Mouse (Mus musculus): ENCODE measurements at regions not wholly inside any gene's neighbourhood (a gene's known extent, or its start where the extent isn't known, plus 50 kb on each side); places are given as distances from the start of the nearest gene placed in this dataset.

DNA sequence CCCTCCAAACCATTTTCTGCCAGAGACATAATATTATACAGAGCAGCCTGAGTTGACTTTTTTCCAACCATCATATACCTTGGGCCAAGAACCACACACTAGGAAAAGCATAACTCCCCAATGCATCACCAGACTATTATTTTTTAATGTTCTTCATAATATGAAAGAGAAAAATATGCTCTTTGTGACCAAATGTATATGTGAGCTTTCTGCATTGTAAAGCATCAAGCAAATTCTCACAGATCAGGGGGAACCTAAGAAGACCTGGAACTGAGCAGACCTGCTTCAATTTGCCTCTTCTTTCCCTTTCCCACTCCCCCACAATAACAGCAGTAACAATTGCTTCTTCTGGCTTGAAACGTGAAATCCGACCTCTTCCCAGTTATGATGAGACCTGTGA is 407.6 kb downstream of the Atp6ap1l start:
- CTCF ChIA-PET: no interaction called here

DNA sequence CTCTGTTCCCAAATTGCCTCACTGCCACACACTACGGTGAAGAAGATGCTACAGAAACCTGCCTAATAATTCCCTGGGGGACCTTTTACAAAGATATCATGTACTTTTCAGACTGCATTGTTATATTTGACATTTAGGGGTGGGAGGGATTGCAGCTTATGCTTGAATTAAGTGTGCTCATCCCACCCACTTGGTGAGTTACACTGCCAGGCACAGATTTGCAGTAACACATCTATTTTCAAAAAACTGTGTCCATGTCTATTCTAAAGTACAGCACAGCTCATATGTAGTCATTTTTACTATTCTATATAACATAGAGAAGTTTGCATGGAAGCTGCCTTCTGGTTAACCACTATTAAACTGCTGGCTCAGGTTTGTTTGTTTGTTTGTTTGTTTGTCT is 404.3 kb upstream of the Xrcc4 start:
- CTCF ChIA-PET: no interaction called here

DNA sequence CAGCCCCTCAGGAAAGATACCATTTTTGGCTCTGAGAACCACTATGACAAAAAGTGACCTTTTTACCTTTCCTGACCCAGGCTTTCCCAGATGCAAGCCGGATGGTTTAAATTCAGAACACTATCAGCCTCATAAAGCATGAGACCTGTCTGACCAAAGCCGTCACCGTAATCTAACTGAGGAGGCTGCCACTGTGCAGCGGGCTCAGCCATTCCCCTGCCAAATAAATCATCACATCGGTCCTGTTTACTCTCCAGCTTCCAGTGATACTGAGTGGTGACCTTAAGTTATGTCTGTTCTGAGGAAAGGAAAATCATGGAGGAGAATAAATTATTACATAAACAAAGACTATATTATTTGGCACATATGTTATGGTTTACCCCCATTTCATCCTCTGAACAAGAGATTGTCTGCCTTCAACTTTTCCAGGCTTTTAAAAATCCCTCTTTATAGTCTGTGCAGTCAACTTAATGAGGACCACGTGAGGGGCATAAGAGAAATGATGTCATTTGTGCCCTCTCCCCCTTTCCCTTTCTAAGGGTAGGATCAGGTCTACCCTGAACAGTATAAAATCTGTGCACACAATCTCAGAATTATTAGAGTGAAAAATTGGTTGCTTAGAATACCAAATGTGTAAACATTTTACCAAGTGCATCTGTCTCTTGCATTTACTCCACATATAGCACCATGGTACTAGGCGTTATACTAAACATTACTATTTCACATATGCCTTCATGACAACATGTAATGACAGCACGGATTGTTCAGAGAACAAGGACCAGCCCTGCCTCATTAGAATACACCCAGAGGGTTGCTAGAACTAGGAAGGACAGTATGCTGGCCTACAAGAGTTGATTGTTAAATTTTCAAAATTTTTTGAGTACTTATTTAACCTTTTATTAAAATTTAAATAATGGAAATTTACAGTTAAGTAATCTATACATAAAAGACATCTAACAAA is 401.9 kb upstream of the Xrcc4 start:
- CTCF ChIA-PET: no interaction called here

DNA sequence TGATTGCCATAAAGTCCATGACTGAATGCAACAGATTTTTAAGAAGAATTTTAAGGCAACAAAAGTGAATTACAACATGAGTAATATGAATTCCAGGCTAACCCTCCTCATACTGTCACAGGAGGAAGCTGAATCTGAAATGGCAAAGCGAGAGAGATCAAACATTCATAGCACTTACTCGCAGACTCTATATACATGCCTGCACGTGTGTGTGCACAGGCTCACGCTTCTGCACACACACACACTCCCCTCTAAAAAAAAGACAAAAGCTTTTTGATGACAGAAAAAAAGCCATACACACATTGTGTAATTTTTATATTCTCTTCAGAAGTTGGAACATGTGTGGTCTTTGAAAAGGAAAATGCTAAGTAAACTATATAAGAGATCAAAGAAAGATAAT is 391.1 kb upstream of the Xrcc4 start:
- CTCF ChIA-PET: no interaction called here

DNA sequence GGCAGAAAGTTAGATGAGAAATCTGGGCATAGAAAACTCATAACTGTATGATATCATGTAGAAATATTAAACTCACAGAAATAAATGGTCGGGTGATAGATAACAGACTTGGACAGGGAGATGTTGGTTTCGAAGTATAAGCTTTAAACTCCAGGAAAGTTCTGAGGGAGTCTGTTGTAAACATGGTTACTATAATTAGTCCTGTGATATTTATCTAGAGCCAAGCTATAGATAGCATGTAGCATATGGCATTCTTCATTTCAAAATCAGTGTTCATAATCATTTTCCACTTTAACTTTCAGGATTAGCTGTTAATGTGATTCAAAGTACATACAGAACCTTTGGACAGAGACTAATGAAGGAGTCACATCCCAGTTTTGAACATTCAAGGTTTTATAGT is 387.5 kb upstream of the Xrcc4 start:
- CTCF ChIA-PET: no interaction called here

DNA sequence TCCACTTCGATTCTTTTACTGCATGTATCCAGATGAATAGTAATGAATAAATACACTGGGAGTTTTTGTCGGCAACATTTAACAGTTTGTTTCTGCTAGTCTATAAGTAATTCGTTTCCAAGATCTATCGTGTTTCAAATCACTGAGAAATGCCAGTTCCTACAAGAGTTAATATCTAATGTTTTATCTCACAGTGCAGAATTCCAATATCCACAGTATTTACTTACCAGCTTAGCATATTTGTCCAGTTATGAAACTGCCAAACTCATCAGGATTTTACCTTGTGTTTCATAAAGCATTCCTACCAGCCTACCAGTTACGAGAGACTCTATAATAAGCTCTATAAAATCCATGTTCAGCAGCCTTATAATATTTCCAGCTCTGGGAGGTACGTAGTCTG is 385.1 kb upstream of the Xrcc4 start:
- CTCF ChIA-PET: no interaction called here

DNA sequence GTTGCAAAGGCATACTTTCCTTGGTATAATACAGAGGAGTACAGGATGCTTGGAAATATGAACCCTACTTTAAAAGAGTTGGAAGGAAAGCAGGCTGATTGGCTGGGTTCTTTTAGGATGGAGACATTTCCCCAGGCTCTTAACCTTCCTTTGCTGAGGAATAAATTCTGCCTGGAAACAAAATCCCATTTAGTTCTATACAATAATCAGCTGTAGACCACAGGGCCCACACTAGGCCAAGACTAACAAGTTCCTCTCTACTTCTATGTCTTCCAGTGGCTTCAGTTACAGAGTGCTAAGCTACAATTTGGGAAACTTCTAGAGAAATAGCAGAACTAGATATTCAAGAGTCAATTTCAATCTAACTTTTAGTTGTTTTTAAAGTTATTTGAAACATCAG is 384.6 kb upstream of the Xrcc4 start:
- CTCF ChIA-PET: no interaction called here

DNA sequence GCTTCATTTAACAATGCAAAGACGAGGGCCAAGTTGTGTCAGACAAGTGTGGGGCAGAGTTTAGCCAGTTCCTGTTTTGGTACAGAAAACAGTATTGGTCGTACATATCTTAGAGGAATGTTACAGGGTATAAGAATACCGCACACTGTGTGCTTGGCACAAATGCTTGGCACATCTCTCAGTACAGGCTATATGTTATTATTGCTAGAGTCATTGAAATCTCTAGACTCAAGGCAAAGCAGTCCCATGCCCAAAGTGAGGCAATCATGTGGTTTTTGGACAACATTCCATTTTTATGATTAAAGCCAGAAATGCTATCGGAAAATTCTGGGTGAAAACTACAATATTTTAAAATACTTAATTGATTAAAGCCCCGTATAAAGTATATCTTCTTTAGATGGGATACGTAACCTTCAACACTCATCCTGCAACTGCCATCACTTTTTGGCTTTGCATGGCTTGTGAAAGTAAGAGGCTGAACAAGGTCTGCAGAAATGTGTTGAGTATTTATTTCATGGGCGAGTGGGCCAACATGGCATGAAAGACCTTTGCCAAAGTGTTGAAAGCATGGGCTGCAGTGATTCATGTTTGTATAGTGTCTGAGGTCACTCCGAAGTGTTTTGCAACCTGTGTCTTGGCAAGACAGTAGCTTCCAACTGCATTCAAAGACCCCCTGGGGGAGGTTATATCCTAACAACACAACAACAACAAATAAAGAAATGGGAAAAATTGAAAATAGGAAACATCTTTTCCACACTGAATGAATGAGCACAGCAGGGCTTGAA is 383.8 kb upstream of the Xrcc4 start:
- CTCF ChIA-PET: no interaction called here

DNA sequence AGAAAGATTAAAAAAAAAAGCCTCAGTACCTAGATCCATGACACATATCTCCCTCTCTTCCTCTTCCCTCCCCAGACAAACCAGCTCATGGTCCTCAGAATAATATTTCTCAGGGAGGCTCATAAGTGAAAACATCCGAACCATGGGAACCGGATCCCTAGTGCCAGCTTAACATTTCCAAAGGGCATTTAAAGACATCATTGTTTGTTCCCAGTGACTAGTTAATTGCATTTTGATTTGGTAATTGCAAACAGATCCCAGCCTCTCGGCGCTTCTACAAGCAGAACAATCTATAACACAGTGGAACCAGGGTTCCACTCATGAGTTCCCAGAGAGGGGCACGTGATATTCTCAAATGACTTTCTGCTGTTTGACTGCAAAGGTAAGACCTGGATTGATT is 376.7 kb upstream of the Xrcc4 start:
- CTCF ChIA-PET: no interaction called here

DNA sequence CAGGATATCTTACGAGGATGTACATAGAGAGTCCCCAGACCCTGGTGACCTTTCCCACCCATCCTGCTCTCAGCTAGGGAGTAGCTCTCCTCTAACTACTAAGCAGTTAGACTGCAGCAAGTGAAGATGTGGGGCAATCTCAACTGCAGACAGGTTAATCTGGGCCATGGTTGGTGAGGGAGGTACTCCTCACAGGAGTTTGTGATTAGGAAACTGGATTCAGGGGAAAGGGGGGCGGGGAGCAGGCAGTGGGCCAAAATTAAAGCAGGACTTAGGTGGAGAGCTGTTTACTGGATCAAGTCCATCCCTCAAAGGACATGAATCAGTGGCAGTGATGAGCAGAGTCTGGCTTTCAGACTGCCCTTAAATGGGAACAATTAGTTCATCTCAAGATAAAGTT is 374.6 kb upstream of the Xrcc4 start:
- CTCF ChIA-PET: no interaction called here

DNA sequence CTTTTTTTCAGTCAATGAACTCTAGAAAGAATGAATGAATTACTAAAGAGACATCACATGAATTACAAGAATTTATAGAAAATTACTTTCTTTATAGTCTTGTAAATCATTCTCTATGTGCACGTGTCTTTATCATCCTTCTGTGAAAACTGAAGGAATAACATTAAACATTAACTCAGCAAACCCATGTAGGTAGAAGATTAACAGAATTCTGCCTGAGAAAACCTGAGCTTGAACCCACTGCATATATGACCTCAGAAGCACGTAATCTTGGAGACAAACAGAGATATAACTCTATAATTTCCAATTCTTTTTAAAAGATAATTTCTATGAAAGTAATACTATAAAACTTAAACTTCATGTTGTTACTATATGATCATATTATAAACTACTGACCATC is 374.0 kb upstream of the Xrcc4 start:
- CTCF ChIA-PET: no interaction called here

DNA sequence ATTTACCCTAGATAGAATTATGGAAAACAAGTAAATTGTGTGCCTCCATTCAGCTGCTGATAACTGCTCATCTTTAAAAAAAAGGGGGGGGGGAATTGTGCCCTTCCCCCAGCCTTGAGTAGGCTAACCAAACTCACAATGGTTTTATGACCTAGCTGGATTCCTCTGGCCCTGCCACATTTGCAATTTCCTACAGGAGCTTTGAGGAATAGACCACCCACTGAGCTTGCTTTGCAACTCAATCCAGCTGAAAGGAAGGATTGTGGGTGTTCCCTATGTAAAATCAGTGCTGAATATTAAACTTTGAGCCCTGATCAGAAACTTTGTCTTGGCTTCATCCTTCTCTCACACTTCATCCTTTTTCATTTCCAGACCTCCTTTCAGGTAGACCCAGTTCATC is 365.2 kb upstream of the Xrcc4 start:
- CTCF ChIA-PET: no interaction called here

DNA sequence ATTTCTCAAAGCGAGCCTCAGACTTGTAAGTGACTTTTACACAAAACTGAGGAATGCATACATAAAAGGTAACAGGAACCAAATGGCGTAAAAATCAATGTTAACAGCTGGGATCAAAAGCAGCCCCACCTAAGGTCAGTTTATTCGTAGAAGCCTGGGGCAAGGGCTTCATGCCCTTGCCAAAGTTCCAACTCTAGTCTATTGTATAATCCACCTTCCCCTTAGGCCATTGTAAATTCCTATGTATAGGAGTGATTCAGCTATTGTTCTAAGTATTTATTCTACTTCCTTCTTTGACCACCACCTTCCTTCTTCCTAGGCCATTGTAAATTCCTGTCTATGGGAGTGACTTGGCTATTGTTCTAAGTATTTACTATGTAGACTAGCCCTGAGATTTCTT is 337.5 kb upstream of the Xrcc4 start:
- CTCF ChIA-PET: no interaction called here

DNA sequence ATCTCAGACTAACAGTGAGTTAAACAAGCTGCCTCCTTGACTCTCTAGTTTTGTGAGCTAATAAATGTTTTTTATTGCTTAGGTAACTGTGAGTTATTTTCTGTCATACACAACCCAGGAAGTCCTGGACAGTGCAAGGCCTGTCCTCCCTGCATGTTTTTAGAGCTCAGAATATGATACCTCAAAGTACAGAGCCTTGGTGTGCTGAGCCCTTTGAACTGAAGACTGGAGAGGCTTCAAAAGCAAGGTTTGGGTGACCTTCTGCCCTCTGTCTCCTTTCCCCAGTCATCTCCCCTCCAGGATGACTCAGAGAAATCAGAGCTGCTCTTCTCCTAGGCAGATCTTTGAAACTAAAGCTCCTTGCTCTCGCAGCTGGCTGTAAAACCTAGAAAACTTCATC is 336.0 kb upstream of the Xrcc4 start:
- CTCF ChIA-PET: no interaction called here

DNA sequence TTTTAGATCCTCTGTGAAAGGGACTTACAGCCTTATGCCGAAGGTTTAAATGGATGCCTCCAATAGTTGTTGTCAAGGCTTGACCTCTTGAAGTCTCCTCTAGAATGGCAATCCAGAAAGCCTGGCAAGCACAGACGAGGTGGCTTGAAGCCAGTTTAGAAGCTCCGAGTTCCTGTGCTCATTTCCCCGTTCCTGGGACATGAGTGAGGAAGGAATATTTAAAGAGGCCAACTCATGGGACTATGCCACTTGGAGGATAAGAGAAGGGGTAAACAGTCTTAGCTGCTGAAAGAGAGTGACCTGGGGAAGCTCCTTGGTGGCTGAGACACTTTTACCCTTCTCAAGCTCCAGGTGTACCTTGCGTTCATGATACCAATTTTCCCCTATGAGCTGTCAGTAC is 335.1 kb upstream of the Xrcc4 start:
- CTCF ChIA-PET: no interaction called here

DNA sequence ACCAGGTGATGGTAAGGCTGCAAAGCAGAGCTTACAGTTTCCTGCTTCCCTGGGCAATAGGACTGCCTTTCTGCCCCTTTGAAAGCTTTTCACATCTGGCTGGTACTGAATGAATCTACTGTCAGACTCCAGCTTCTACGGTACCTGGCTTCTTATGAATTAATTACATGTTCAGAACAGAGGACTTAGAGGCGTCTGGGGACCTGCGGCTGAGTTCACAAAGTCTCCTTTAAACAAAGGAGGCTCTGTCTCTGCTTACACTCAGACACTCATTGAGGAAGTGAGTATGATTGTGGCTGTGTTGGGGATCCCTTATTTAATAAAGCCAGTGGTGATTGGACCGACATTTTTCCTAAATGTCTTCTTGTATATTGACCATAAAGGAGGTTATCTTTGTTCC is 331.6 kb upstream of the Xrcc4 start:
- CTCF ChIA-PET: no interaction called here

DNA sequence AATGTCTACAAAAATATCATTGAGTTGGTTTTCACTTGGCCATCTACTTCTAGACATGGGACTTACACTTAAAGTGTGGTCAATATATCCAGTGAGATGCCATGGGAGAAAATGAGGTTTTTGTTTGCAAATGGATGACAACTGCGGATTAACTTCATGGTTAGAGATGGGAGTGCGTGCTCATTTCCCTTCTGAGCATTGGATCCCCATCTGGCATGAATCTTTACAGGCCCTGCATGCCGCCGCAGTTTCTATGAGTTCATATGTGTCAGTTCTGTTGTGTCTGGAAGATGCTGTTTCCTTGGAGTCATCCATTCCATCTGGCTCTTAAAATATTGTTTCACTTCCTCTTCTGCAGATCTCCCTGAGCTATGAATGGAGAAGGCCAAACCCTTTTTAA is 315.0 kb upstream of the Xrcc4 start:
- CTCF ChIA-PET: no interaction called here

DNA sequence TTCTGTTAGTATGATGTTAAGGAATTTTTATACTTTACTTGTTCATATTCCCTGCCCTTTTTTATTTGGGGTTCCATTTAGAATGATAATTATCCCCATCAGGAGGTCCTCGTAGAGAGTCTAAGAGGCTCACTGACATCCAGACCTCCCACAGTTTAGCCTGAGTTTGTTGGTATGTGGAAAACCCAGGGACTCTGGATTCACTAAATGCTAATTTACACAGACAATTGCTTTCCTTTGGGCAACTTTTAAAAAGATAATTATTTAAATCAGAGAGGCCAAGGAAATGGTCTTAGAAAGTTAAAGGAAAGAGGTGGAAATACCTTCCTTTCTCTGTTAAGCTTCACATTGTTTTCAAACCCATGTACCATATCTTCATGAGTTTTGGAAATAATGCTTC is 312.7 kb upstream of the Xrcc4 start:
- CTCF ChIA-PET: no interaction called here

DNA sequence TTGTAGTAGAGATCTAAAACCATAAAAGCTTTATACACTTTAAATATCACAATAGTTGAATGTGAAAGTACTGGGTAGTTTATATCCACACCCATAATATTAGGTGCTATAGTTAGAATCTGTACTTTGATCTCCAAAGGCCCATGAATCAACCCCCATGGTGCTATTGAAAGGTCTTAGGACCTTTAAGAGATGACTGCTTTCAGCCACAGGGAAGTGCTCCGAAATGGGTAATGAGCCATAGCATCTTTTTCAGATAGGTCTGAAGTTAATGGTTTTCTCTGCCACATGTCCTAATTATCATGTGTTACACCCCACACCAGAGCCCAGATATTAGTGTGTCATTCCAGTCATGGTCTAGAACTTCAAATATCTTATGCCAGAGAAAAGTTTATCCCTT is 312.1 kb upstream of the Xrcc4 start:
- CTCF ChIA-PET: no interaction called here

DNA sequence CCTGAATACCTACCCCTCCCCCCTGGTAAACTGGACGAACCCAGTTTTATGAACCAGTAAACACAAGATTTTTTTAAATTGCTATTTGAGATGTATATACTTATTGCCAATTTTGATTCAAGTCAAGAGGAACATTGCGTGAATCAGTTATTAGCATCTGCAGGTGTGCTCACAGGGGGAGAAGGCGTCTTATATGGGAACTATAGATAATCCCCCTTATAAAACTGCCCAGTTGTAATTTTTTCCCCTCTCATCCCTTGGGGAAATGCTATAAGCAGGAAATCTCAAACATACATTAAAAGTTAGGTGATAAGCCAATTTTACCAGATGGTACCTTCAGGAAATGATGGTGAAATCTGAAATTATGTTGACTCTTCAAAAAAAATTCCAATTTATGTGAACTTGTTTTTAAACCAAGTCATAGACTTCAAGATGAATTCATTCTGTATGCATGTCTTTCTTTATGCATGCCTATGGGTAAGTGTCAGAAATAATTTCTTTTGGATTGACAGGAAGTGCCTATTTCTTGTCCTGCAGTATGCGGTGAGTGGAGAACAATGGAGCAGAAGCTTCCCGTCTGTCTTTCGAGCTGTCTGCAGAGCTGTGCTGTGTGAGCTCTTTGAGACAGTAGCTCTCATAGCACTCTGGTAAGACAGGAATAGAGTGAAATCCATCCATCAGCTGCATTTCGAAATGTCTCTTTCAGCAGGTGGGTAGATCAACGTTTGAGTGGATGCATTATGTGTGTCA is 306.0 kb upstream of the Xrcc4 start:
- CTCF ChIA-PET: no interaction called here

DNA sequence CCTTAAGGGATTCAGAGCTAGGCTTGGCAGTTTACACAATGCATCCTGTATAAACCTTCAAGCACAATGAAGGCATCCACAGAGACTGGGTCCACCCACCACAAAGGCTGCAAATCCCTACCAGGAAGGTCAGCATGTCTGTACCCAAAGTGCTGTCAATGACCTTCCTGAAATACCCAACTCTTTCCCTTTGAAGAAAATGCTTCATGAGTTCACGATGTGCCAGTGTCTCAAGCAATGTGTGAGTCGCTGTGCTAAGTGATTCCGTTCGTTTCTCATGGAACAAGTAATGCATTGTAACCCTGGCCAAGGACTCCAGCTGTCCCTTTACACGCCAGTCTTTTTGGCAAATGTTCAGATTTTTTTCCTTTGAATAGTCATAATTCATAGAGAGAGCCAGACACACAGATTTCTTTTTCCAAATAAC is 305.4 kb upstream of the Xrcc4 start:
- CTCF ChIA-PET: no interaction called here

DNA sequence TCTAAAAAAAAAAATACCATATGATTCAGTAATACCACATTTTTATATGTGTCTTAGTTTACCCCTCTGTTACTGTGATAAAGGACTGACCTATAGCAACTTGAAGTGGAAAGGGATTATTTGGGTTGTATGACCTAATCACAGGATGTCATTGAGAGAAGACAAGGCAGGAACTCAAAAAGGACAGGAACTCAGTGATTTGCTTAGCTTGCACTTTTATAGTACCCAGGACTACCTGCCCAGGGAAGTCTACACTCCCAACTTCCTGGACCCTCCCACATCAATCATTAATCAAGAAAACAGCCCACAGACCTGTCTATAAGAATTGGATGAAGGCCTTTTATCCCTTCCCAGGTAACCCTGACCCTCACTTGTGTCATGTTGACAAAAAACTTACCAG is 303.0 kb upstream of the Xrcc4 start:
- CTCF ChIA-PET: no interaction called here

DNA sequence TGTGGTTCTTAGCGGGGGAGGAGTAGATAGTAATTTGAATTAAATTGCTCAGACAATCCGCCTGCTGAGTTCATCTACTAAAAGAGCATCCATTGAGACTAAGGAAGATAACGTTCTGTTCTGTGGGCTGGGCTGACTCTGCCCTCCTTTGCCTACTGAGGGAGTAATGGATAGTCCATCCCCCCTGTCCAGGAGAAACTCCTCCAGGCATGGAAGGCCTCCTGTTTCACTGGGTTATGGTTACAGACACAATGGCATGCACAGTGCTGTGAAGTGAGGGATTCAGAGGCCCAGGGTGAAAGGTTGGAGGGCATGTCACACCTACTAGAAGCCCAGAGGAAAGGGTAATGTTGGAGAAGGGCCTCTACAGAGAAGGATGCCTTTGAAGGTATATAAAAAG is 287.2 kb upstream of the Xrcc4 start:
- CTCF ChIA-PET: no interaction called here
